Mouse (Mus musculus) kidney, postnatal 4 days (tissue): ENCODE results near the gene Pla2g2c.

Experiments
- DNase-seq, 2 experiments: peaks; one replicate each; pipeline ENCODE4 v3.0.0; 2021; ENCODE audit warnings: mixed read lengths in 2 of 2

Gene Pla2g2c

DNA sequence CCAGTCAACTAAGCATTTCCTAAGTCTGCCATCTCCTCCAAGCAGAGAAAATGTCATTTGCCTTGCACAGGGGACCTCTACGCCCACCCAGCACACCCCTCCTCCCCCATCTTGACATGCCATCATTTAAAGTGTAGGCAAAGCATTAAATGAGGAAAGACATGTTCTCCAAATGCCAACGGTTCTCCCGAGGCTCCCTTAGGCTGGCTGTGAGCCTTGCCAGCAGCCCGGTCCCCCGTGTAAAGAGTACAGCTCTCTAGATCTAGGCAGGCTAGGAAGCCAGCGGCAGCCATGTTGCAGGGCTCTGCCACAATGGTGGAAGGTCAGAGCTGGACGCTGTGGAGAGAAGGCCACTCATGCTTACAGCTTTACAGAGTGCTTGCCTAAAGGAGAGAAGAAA, 14.6 kb upstream of the Pla2g2c start:
- DNase-seq, result no peak

DNA sequence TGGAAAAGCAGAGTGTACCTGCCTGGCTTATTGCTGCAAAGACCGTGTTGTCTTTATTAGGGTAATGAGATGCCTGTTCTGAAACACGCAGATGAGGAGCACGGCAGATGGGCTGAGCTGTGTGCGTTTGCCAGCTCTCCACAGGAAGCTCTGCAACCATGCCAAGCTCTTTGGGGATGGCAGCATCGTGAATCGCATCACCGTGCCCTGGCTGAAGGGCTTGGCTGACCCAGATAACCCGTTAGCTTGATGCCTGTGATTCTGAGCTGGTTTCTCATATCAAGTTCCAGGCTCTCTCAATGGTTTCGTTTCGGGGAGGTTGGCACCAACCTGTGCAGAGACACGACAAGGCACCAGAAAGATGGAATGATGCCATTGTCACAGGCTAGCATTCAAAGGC, 14.0 kb upstream of the Pla2g2c start:
- no peak for DNase-seq

DNA sequence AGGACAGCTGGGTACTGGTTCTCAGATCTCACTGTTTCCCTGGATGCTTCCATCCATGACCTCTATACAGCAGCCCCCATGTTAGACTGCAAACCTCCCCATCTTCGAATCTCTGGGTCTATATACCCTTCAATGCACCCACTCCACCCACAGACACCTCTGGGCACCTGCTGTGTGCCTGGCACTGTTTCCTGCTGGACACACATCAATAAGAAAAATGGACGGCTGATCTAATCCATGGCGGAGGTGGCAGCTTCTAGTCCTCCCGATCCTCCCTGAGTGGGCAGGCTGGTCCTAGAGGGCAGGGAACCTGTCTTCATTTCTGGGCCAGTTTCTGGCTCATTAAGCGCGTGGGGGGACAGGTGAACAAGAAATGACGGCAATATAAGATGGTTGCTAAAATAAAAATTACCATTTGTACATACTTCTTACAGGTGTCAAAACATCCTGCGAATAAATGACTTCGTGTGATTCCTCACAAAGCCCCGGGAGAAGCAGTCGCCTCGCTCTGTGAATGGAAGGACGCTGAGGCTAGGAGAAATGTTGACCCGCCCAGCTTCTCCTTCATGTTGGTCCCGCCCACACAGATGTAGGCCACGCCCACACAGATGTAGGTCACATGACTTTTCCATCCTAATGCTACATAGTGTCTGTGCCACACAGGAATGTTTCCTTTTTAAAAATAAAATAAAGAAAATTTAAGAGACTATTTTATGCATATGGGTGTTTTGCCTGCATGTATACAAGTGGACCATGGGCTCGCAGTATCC, 13.4 kb upstream of the Pla2g2c start:
- DNase-seq, result peak in 1 of 2 experiments; percentile 57

DNA sequence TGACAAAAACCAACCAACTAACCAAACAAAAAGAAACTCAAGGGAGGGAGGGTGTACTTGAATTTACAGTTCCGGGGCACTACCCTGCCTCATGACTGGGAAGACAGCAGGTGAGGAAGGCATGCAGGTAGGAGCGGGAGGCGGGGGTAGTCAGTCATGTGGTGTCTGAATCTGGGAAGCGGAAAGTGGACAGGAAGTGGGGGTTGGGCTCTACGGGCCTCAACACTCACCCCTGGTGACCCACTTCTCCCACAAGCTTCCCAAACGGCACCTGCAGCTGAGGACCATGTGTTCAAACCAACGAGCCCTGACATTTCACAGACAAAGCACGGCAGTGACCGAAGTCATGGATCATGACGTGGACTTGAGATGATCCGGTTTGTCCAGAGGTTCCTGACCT, 12.5 kb upstream of the Pla2g2c start:
- no peak for DNase-seq

DNA sequence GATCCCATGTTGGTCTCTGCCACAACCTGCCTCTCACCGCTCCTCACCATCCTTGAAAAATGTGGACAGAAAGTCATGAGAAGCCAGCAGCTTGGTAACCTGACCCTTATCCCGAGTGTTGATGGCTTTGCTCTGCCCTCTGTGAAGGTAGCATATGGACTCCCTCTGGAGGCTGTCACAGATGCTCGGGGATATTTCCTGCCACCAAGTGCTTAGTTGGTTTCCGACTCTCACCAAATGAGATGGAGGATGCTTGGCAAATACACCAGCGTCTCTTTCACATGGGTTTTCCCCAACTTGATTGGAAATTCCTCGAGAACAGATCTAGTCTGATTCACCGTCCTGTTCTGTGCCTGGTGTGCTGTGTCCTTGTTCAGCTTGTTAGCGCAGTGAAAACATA, 12.0 kb upstream of the Pla2g2c start:
- DNase-seq, result no peak

DNA sequence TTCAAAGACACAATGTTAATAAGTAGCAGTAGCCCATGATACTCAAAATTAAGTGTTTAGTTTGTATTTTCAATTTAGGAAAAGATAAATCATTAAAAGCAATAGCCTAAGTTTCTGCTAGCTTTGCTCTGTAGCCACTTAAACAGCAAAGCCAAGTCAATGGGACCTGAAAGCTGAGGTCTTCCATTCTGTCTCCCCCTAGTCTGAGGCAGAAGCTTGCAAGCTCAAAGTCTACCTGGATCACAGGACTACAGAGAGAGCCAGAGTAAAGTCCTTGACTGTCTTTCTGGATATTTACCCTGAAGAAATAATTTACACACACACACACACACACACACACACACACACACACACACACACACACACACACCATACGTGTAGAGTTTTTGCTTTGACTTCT, 10.4 kb upstream of the Pla2g2c start:
- no peak for DNase-seq

DNA sequence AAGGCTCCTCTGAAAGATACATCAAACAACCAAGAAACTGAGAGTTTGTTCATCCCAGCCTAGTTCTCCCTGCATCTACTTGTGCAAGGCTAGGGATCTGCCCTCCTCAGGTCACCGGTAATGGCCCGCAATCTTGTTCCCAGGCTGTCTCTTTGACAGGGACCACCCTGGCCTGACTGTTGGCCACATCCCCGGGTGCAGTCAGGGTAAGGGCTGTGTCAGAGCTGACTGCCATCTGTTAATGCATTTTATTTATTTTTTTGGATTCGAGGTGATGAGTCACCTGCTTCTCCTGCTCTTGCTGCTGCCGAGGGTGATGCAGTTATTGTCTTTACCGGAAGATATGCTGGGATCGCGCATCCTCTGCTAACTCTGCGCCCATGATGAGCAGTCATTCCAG, 7.9 kb upstream of the Pla2g2c start:
- no peak for DNase-seq

DNA sequence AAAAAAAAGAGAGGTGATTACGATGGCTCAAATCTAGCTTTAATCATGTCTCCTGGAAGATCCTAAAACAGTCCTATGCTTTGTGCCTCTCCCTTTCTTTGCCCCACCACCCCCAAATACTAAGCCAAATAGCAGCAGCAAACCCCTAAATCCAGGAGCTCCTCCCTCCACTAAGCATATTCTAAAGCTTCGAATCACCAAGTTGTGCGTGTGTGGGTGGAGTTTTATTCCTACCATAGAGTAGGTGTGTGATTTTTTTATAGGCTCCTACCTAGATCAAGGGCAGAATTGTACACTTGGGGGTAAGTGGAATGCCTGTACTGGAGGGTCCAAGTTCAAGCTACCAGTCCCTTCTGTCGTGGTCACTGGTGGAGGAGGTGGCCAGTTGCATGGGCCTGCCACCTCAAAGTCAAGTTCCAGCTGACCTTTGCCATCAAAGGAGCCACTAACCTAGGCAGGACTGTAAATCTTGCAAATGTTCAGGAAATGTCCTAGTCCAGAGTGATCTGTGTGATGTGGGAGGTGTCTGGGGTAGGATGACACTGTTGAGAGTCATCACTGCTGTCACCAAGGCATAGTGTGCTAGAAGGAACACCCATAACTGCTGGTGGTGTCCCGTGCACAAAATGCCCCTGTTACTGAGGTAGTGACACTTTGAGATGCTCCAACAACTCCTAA, 5.9 kb upstream of the Pla2g2c start:
- no peak for DNase-seq

DNA sequence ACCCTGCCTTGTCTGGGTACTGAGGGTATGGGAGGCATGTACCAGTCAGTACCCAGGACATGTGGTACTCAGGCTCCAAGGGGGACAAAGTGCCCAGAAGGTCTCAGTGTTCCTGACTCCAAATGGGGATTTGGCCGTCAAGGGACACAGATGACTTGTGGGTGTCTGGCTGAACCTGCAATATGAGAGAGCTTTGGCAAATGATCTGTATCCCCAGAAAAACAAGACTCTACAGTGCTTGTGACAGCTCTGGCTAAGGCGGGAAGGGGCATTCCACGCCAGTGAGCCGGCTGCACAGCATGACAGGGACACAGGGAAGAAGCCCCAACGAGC, 5.4 kb upstream of the Pla2g2c start:
- no peak for DNase-seq

DNA sequence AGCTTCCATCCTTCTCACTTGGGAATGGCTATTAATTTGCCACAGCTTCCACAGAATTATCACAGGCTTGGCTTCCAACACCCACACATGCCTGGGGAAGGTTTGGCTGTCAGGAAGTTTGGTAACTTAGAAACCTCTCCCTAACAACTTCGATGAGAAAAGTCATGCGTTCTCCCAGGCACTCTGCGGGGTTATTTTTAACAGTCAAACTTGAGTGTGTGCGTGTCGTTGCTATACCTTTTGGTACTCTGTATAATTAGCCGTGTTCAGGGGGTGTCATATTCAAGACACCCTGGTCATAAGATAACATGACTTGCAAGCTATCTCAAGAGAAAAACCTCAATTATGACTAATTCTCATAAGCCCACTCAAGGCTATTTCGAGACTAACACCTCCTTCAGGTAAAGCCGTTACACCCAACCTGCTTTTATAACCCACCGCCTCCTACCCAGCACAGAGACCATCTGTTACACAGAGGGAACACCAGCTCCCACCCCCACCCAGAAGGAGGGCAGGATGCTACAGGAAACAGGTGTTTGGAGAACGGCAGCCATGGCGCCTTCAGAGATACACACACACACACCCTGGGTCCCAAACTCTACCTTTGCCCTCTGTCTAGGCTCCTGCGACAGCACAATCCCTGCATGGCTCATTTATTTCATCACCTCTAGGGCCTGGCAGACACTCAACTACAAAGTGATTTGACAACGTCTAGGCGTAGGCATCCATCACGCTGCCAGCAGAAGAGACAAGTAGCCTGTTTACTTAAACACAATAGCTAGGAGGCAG, 905 bp upstream of the Pla2g2c start:
- peak in 1 of 2 experiments; percentile 31 for DNase-seq

DNA sequence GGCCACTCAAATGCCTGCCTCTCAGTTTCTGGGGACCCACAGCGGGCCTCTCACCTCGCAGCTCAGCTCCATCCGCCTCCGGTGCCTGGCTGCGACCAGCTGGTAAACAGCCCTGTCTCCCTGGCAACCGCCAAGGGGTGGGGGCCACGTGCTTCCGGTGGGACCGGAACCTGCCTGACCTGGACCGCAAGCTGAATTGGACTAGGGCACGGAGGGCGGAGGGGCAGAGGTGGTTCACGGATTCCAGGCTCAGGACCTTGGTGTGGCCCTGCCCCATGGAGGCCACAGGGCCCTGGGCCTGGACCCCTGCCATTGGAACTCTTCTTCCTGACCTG, 502 bp downstream of the Pla2g2c start:
- peak; percentile 83 to 90 for DNase-seq

DNA sequence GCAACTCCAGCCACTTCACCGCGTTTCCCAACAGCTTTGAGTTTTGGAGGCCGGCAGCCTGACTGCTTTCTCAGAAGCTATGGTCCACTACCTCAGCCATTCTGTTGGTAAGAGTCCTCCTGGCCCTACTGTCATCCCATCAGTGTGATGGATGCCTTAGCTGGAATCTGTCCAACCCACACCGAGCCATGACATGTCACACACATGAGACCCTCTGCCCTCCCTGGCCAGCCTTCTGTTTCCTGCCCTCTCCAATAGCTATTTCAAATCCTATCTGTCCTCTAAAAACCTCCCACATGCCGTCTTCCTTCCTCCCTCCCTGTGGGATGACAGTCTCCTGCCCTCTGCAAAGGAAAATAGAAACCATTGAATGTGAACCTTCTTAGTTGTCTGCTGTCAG, 1.2 kb downstream of the Pla2g2c start:
- peak; percentile 57 to 77 for DNase-seq

DNA sequence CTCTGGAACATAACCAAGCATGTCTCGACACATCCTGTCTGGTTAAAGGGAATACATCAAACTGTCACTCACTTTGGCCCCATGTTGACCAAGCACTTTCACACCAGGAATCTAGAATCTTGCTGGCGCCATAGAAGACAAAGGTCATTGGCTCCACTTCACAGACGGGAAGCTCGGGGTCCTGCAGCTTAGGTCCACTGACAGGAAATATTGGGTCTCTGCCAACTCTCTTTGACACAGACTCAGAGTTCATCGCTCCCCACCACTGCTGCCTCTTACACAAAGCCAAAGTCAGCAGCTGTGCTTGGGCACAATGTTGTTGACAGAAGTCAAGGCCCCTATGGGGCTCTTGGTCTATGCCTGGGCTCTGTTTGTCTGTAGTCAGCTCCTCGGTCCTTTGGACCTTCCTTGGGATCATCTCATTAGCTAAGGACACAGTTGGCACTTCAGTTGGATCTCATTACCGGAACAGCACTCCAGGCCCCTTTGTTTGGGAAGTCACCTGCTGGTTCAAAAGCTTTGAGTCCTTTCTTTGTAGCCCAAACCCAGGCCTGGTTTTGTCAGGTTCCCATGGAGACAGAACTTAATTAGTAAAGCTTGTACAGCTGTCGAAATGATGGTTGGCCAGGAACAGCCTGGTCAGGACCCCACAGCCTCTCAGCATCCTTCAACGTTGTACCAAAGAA, 4.6 kb downstream of the Pla2g2c start:
- peak; percentile 56 to 63 for DNase-seq

DNA sequence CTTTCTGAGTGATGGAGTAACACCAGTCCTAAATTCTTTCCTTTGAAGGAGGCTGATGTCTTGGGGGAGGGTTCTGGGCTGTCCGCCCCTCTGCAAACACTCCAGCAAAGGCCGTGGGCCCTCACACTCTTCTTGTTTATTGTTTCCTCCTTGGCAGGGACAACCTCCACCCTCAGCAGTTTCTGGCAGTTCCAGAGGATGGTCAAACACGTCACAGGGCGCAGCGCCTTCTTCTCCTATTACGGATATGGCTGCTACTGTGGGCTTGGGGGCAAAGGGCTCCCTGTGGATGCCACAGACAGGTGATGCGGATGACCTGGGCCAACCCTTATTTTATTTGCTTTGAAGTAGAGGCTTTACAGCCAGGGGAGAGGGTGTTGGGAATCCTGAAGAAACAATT, 9.5 kb downstream of the Pla2g2c start:
- DNase-seq, result peak in 1 of 2 experiments; percentile 34

DNA sequence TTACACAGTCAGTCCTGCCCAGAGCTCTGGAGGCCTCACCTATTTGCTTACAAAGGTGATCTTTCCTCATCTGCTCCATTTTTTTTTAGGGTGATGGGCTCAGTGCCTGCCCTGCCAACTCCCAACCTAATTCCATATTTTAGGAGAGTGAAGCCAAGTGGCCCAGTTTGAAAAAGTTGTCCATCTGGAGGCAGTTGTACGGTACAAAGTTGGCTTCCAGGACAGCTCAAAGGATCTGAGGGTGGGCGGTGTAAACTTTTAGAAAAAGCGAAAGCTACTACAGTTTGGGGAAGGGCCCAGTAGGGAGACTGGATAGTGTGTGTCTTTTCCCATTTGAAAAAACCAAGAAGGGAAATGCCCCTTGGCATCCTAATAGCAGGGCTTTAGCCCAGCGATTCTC, 10.3 kb downstream of the Pla2g2c start:
- DNase-seq, result no peak

DNA sequence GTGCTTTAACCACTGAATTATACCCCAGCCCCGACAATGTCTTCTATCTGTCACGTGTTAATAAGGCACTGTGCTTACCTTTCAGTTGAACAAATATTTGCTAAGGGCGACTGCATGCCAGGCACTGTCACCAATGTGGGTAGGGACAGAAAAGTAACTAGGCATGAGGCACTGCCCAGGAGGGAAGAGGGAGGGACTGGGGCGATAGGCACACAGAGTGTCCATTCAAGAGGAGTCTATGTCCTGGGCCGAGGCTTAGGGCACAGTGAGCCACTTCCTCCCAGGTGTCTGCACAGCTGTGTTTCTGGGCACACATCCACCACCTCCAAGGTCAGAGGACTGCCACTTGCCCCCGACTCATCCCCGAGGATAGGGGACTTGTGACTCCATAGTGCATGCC, 12.4 kb downstream of the Pla2g2c start, which contains the start of gene Ubxn10:
Gene Ubxn10 (minus strand): TSS at position 137 of the 400 bp plus-strand sequence.
- no peak for DNase-seq

DNA sequence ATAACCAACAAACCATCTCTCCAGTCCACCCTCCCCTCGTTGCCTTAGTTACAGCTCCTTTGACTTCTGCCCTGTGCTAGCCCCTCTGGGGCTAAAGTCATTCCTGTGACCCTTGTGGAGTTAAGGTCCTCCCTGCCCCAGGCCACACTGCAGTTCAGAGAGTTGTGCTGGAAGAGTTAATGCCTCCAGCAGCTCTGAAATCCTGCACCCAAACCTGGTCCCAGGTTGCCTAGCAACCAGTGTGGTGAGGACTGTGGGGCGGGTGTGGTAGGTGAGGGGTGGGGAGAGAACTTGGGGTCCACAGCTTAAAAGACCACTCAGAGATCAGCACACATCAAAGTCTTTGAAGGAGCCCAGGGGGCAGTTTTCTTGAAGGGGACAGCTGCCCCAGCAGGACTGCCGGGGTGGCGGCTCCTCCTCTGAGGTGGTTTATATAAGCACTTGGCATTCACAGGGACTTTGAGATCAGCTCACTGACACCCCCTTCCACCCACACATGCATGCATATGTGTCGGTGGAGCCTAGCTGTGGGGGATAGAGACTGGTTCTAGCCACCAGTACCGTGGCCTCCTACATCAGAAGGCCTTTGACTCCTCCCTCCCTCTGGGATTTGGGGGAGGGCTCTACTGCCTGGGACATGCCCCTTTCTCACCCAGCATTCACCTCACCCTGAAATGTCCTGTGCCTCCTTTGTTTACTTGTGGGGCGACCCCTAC, 14.7 kb downstream of the Pla2g2c start:
- no peak for DNase-seq

DNA sequence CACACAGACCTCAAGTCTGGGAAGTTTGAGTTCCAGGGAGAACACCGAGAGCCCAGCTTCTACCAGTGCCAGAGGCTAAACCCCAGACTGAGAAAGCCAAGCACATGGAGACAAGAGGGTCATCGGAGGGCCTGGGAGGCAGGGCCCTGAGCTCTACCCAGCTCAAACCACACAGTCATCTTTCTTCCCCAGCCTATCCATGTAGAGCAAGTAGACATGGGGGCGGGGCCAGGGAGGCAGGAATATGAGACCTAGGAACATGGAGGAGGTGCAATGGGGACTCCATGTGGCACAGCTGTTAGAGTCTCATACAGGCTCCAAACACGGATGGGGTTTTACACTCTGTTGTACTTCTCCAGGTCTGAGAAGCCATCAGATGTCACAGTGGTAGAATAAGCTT, 21.3 kb downstream of the Pla2g2c start:
- peak; percentile 72 to 79 for DNase-seq

DNA sequence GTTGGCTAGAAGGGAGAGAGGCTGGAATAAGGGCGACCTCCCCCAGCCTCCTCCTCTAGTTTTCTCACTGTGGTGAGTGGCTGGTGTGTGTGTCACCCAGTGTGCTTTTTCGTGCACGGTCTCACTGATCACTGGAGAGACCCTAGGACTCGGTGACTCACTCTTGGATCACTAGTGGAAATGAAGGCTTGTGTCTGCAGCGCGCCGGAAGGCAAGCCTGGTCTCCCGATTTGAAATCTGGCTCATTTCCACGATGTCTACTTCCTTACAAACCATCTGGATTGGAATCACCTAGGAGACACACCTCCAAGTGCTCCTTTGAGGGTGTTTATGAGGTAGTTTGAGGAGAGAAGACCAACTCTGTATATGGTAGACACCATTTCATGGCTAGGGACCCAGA, 22.3 kb downstream of the Pla2g2c start:
- no peak for DNase-seq

DNA sequence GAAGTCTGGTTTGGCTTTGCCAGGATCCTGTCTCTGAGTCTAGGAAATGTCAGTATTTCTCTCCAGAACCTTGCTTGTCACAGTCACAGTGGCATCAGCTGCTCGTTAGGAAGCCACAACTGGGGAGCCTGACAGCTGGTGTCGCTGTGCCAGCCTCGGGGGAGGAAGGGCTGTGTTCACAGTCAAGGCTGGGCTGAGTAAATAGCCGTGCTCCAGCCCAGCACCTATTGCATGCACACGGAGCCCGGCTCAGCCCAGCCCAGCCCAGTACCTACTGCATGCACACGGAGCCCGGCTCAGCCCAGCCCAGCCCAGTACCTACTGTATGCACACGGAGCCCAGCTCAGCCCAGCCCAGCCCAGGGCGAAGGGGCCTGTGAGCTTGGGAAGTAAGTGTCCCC, 23.3 kb downstream of the Pla2g2c start:
- DNase-seq, result peak; percentile 24 to 37

DNA sequence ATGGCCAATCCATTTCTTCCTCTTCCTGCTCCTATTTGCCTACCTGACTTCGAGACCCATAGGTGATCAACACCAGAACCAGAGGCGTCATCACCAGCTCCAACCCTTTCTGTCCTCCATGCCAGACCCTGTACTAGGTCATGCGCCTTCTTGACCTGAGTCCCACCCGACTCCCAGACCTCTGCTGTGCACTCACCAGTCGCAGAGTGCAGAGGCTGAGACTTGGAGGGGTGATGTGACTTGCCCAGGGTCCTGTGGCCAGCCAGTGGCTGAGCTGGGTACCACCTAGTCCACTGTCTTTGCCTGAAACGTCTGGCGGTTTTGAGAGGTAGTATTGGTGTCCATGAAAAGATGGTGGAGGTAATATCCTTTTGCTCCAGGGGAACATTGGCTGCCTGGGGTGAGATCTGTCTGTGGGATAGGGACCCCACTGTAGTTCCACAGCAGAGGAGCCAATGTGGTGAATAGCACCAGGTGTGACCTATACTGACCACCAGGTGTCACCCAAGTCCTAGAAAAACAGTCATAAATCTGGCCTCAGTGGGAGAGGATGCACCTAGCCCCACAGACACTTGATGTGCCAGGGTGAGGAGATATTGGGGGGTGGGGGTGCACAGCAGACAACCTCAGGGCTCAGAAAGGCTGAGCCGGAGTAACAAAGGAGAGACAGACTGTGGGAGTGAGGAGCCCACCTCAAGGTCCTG, 23.9 kb downstream of the Pla2g2c start:
- peak; percentile 47 to 65 for DNase-seq

DNA sequence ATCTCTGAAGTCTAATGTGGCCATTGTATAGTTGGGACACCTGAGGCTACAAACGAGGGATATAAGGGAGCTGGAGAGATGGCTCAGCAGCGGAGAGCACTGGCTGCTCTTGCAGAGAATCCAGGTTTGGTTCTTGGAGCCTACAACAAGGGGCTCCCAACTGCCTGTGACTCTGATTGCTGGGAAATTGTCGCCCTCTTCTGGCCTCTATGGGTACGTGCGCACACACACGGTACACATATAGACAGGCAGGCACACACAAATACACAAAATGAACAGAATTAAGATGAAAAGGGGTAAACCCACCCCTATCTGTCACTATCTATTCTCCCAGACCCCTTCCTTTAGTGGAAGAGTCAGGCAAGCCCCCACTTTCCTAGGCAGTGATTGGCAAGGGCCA, 28.0 kb downstream of the Pla2g2c start:
- DNase-seq, result no peak
